Mouse (Mus musculus) cerebellum, adult 18-20 months (tissue): Measurements from ENCODE around the gene Ms4a10.

Experiments used
- DNase-seq, 2 experiments: peaks; one replicate each; pipeline ENCODE4 v3.0.0; 2021

Gene Ms4a10

GRCm38 (mm10) chr19:10916506-10916905 is 58.0 kb downstream of the Ms4a10 start:
- DNase-seq: no peak

GRCm38 (mm10) chr19:10914870-10915269 is 59.6 kb downstream of the Ms4a10 start:
- no peak for DNase-seq

GRCm38 (mm10) chr19:10914291-10914690 is 60.2 kb downstream of the Ms4a10 start:
- DNase-seq: no peak
